Mouse (Mus musculus) induced T-regulatory cell, adult 2 months (primary cell): ENCODE results near the gene Lta.

Experiments
- DNase-seq: peaks from one replicate; pipeline ENCODE4 v3.0.0-alpha.2; 2012; ENCODE audit warnings: low read depth

The Lta gene

DNA sequence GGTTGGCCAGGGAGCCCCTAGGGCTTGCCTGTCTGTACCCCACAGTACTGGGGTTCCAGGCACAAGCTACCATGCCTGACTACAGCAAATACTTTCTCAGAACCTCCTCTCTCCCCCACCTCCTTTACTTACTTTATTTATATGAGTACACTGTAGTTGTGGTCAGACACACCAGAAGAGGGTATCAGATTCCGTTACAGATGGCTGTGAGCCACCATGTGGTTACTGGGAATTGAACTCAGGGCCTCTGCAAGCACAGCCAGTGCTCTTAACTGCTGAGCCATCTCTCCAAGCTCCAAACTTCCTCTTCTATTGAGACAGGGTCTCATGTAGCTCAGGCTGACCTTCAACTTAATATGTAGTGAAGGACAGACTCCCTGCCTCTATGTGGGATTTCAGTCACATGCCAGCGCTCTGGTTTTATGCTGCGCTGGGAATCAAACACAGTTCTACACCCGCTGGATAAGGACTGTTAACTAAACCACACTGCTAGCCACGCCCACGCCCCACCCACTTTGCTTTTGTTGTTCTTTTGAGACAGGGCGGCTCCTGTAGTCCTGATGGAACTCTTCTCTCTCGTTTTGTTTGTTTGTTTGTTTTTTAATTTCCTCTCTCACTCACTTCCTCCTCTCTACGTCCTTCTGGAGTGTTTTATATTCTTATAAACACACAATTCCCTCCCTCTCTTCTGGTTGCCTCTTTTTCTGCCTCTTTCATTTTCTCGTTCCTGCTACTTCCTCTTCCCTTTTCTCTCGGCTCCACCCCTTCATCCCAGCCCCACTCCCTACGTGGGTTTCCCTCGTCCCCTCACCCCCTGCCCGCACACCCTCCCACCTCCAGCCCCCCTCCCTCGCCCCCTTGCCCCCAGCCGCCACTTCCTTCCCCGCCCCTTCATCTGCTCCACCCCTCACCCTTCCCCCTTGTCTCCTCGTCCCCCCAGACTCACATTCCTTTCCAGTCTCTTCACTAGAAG lies 19.2 kb downstream of the Lta start:
- peak; percentile 96 for DNase-seq

DNA sequence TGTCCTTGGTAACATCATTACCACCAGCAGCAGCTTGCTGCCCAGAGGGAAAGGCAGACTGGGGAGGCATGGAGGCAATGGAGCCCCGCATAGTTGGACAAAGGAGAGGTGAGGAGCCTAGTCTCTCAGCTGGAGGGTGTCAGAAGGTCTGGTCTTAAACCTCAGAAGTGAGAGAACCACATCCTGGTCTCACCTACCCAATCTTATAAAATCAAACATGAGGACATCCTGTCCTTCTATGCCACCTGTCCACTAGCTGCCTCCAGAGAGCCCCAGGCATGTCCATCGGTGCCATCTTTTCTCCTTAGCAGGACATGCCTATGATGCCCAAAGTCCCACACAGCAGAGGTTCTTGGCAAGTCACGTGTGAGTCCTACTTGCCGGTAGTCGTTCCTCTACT lies 25.1 kb downstream of the Lta start:
- DNase-seq = peak; percentile 54

DNA sequence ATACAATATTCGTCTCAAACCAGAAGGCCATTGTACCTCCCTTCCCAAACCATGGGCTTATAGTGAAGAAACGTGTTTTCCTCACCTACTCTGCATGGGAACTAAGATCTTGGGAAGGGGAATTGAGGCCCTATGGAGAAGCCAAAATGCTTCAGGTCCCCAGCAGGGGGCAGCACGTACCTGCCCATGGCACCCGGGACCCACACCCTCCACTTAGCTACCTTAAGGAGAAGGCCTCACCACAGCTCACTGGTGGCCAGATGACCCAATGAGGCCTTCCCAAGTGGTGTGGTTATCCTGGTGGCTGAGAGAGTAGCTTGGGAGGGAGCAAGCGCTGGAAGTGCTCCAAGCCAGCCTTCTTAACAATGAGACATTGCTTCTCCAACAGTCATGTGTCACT lies 26.6 kb downstream of the Lta start:
- DNase-seq = peak; percentile 88

DNA sequence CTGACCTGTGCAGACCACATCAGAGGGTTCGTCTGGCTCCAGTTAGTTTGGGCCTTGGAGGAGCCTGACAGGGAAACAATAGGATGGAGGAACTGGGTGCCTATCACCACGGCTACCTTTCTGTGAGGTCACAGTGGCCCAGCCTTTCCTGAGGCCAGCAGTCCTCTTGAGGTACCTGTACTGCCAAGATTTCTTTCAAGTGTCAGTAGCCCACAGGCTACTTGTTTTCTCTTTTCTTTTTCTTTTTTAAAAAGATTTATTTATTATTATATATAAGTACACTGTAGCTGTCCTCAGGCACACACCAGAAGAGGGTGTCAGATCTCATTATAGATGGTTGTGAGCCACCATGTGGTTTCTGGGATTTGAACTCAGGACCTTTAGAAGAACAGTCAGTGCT lies 29.2 kb downstream of the Lta start, which contains the start of gene Aif1:
Gene Aif1 (minus strand): TSS at position 101 of the 400 bp plus-strand sequence.
- no peak for DNase-seq

DNA sequence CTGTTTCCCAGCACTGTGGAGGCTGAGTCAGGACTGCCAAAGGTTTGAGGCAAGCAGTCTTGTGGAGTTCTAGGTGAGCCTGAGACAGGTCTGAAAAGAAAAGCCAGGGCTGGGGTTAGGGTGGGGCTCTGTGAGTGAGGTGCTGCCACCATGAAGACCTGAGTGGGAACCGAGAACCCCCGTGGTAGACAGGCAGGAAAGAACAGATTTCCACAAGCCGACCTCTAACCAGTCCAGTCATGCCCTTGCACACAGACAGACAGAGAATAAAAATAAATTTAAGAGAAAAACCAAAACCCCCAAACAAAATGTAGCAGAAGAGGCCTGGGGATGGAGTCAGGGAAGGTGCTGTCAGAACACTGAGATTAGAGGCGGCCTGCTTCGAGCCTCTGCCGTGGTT lies 29.8 kb downstream of the Lta start:
- peak; percentile 54 for DNase-seq

DNA sequence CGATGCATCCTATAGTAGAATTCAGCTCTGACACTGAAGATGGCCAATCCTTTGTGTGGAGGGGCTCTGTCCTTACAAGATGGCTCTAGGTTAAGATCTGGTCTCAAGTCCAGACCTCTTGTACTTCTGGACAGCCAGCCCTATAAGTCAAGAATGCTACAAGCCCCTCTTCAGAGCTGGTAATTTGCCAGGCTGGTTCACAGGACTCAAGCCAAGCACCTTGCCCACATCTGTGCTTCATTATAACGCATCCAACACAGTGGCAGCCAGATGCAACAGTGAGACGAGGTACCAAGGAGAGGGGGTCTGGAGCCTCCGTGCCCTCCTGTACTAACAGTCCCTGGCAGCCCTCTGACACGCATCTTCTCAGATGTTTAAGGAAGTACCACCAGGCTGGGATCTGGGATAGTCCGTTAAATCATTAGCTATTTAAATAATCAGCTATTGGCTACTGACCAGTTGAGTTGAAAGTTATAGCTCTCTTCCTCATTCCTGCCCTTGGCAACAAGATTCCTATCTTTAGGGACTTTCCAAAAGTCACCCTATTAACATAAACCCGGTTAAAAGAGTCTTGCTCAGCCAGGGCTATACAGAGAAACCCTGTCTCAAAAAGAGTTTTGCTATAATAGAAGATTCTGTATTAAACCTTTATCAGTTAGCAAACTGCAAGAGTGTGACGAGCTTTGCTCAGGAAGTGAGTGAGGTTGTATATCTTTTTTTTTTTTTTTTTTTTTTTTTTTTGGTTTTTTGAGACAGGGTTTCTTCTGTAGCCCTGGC lies 30.8 kb downstream of the Lta start:
- DNase-seq = peak; percentile 80

DNA sequence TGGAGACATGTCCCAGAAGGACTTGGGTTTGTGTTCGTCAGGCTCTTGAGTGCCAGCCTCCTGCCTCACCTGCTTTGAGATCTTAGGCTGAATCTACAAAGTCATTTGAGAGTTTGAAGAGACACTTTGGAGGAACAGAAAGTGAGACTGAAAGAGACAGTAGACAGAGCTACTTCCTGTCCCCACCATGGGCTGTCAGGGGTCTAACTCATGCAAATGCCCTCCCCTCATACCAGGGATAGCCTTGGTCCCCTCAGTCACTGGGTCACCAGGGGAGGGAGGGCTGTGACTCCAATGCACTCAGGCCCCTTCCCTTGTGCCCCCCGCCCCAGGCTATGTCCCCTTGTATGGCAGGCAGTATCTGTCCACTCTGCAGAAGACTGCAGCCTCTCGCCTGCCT lies 31.8 kb downstream of the Lta start:
- DNase-seq = peak; percentile 82

DNA sequence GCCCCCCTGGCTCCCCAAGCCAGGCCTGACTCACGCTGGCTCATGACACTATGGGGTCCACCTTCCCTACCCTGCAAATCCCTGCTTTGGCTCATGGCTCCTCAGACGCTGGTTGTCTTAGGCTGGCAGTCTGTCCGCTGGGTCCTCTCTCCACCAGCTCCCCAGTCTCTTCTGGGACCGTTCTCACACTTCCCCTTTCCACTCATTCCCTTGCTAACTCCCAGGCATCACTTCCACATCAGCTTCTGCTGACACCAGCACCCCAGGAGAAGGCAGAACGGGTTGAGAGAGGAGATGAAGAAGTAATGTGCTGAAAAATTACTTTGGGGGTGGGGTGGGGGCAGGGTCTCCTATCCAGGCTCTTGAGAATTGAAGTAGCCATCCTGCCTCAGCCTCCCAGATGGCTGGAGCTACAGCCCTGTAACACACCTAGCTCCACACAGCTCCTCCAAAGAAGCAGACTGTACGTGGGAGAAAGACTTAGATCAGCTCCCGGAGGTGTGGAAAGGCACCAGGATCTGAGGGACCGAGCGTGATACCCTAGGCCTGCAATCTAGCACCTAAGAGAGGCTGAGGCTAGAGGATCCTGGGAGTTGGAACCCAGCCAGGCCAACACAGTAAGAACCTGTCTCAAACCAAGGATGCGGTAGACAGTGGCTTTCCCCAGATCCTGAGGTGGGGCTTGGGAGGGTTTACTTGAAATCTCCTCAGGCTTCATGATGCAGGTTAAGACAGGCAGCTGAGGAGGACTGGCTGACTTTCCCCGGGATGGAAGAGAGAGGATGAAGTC lies 32.5 kb downstream of the Lta start:
- peak; percentile 80 for DNase-seq

DNA sequence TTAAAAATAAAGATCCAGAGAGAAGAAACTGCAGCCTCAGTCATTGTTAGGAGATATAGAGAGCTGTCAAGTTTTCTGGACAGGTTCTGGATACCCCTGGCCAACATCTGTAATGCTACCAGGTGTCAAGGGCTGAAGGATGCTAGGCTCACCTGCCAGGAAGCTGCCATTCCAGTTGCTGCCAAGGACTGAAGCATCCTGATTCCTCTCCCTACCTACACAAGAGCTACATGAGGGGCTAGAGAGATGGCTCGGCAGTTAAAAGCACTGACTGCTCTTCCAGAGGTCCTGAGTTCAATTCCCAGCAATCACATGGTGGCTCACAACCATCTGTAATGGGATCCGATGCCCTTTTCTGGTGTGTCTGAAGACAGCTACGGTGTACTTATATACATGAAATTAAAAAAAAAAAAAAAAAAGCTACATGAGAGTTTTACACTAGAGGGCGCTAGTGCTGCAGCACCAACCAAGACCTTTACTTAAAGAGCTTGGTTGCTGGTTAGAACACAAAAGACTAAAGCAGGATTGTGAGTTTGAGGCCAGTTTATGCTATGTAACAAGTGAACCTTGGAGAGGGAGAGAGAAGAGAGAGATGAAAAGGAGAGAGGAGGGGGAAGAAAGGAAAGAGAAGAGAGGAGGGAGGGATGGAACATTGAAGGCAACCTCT lies 36.5 kb downstream of the Lta start:
- peak; percentile 92 for DNase-seq

DNA sequence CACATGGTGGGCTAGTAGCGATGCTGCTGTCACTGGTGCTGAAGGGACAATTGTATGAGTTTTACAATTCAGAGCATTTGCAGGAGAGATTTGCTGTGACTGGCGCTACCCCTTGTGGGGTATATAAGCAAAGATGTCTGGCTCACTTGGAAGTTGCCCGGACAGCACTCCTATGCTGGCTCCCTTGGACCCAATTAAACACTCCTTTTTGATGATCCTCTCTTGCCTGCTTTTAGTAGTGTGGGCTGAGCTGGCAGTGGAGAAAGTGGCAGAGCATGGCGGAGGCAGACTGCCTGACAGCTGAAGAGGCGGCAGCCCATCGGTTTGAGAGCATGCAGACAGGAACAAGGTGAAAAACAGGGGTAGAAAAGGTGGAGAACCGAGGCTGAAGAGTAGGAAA lies 37.4 kb downstream of the Lta start:
- no peak for DNase-seq

DNA sequence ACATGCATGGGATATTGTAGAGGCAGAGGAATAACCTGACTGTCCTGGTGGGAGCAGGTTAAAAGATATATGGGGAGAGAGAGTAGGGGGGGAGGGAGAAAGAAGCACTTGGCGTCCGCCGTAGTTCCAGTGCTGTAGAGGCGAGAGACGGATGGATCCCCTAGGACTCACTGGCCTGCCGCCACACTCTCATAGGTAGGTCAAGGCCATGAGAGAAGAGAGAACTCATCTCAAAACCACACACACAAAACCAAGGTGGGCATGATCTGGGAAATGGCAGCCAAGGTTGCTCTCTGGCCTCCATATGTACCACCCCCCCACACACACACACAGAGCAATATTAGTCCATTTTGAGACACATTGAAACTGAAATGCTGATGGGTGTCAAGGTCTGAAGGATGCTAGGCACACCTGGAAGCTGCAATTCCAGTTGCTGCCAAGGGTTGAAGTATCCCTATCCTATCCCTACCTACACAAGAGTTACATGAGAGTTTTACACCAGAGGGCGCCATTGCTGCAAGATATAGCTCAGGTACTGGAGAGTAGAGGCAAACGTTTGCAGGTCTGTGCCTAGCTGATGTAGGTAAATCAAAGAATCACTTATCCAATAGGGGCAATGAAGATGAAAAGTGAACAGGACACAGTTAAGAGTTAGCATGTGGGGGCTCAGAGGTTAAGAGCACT lies 38.7 kb downstream of the Lta start:
- DNase-seq = peak; percentile 96

DNA sequence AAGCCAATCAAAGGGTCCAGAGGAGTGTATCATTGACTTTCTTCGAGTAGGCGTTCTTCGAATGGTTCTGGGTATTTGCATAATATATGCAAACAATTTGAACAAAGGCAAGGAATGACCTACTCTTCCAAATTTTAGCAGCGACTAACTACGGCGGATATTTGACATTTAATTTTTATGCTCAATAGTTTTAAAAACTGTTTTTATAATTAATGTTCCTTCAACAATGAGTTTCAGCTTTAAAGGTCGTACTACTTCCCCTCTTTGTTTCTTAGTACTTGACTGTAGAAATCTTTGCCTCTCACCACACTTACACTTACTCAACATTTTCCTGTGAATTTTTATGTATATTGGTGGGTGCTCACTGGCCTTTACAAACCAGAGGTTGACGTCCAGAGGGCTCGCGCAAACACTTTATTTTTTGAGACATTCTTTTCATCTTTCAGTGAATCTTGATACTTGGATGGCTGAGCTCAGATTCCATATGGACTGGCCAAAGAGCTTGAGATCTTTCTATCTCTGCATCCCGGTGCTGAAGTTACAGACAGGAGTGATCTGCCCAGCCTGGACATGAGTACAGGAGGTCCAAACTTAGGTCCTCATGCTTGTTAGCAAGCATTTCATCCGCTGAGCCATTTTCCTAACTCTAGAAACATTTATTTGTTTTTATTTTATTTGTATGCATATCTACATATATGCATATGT lies 39.5 kb downstream of the Lta start:
- no peak for DNase-seq

DNA sequence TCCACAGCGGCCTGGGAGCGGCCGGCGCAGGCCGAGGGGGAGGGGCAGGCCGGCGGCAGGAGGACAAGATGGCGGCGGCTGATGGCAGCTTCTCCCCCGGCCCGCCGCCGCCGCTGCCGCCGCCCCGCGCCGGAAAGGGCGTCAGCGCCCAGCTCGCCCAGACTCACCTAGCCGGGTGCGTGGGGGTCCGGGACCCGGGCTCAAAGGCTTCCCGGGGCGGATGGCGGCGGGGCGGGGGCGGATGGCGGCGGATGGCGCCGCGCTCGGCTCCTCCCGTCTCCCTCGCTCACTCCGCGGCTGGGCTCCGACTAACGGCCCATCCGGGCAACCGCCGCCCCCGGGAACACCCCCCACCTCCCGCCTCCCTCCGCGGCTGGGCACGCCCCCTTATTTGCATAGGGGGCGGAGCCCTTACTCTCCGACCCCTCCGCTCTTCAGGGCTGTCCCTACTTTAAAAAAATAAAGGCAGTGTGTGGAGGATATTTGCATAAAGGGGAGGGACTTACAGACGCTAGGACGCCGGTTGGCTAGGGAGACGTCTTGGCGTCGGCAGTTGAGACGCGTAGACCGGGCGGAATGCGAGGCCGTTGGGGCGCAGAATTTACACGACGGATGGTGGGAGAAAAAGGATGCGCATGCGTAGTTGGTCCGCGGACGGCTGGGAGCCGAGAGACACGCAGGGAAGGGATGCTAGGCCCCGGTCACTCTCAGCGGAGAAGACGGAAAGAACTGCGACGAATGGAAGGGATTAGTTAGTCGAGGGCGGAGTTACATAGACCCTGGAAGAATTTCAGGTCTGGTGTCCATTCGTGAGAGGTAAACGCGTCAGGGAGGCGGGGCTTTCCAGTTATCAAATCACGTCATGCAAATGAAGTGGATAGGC lies 40.3 kb downstream of the Lta start, which contains the start of gene Prrc2a:
Gene Prrc2a (minus strand): TSS at position 330 of the 883 bp plus-strand sequence.
- DNase-seq = peak; percentile 99

DNA sequence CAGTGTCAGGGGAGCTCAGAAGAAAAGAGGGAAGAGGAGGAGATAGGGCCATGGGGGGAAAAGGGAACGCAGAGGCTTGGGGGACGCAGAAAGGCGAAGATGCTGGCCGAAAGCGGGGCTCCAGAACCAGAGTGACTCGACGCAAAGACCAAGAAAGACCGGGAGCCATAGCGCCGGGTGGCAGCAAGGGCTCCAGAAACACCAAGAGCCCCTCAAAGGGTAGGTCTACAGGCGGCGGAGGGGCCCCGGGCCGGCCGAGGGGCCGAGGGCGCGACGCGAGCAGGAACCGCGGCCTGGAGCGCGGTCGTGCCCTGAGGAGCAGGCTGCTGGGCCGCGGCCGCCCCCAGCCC lies 41.0 kb downstream of the Lta start:
- DNase-seq = no peak

DNA sequence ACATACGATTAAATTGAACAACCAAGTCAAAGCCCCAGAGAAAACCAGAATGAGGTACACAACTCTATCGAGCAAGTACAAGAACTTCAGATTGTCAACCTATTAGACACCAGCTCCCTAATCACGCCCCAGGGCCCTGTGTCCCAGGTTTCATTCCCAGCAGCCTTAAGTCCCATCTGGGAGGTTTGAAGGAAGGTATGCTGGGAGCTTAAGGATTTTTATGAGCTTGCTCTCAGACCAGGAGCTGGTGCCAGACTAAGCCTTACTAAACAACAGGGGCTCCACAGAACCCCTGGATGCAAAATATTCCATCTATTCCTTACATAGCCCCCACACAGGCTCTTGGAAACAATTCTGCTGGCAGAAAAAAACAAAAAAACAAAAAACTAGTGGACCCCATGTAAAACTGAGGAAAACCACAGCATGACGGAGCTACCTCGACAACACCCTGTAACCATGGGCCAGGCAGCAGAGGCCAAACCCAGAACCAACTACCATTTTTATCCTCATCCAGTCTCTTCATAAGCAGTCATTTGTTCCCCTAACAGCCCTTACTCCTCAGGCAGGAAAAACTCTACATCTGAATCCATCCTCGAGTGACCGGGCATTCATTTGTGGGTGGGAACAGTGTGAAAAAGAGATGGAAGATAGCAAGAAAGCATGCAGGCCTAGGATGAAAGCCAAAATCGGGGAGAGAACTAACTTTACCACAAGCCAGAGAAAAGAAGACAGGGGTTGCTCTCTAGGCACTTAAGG lies 41.6 kb downstream of the Lta start:
- peak; percentile 57 for DNase-seq

DNA sequence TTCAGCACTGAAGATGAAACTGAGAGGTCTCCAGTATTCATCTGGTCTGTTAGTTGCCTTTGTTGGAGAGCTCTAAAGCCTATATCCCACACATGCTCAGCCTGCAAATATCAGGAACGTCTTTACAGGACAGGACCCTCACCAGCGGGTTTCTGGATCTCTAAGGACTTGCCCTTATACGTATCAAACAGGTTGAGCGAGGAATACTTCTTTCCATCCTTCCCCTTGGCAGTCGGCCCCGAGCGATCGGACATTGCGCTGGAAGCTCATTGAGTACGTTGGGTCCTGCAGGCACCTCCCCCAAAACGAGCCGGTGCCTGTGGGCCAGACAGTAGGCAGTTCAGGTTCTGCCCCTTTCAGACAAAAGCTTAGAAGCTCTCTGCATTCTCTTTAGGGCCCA lies 42.4 kb downstream of the Lta start:
- DNase-seq = no peak

DNA sequence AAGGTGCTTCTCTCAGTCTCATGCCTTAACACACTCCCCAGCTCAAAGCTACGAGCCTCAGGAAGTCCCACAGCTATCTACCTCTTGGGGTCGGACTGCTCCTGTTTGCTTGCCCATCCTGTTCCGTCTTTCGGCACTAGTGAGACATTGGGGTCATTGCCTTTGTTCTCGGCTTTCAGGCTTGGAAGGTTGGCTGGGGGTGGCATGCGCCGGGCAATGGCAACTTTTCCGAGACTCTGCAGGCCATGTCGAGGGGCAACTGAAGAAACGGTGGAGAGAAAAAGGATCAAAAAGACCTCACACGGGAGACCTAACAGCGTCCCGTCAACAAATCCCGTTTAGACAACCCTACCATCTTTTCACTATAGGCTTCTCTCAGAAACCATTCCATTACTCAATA lies 43.0 kb downstream of the Lta start:
- DNase-seq = peak; percentile 42

DNA sequence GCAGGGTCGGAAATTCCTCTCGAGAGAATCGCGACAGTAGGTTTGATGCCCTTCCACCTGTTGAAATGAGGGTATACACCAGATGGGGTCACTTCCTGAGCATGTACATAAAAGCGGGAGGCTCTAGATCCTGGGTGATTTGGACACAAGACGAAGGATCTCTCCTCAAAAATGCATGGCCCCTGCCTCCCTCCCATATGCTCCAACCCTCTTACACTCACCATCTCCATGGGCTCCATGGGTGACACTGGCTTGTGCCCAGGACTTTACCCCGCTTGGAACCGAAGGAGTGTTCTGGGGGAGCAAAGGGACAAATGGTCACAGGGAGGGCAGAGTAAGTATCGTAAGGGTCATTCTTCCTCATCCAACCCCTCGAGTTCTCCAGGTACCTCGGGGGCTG lies 43.7 kb downstream of the Lta start:
- DNase-seq = no peak

DNA sequence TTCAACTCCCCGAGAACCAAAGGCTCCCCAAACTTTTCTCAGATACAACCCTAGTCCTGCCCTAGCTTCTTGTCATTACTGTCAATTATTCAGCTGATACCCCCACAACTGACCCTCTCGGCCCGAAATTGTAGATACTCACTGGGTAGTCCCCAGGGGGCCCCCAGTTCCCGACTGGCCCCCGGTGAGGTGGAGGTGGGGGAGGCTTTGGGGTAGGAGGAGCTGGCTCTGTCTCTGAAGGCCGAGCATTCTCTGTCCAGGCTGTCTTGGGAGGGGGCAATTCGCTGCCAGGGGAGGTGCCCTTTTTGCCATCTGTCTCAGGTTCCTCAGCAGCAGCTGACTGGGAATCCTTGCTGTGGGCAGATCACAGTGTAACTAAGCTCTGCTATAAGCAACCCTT lies 45.5 kb downstream of the Lta start:
- no peak for DNase-seq
